Mouse (Mus musculus): ENCODE measurements around the gene Gabra2. TPM values are rescaled to one million over a fixed set of nuclear protein-coding genes. Genes with fewer than 3 reads are reported as not detected.

Gabra2 gene
- total and polyA plus RNA-seq, 2 experiments from 2014 or later = 21.6 to 57.4 TPM

- Histone ChIP-seq H3K36me3 (ENCODE audit: insufficient read depth, low read length) (no peaks in the 10 kb centered on the region), H3K4me3 (ENCODE audit: low read length) (peak overlapping the region; percentile 80), H3K9ac (replicated peaks; ENCODE audit: low read length) (no peak overlapping the region), H3K4me1 (ENCODE audit: insufficient read depth, low read length) (no peaks in the 10 kb centered on the region), H3K9me3 (ENCODE audit: low read length) (no peaks in the 10 kb centered on the region), H3K27me3 (ENCODE audit: insufficient read depth, low read length) (no peaks in the 10 kb centered on the region), H3K4me2 (ENCODE audit: low read depth, low read length) (peak overlapping the region; percentile 79), H3K27ac (no peak overlapping the region)
- peak; percentile 64 for TF ChIP-seq CTCF (IDR thresholded peaks at IDR 0.05; ENCODE audit: low read depth)
- ATAC-seq (no peak), DNase-seq (ENCODE audit: low spot score) (peak; percentile 61)
- WGBS = 54% methylated on average over 2 of the region's 2 CpGs
These were observed 1.8 kb downstream of the Gabra2 start for GRCm38 (mm10) chr5:71093807-71094206.

GRCm38 (mm10) chr5:71092475-71092874 is 3.2 kb downstream of the Gabra2 start:
- ATAC-seq (no peak), DNase-seq (ENCODE audit: low spot score) (peak; percentile 90)
- Histone ChIP-seq H3K27ac (no peak overlapping the region), H3K9ac (replicated peaks; ENCODE audit: low read length) (no peak overlapping the region), H3K36me3 (ENCODE audit: insufficient read depth, low read length) (no peaks in the 10 kb centered on the region), H3K27me3 (ENCODE audit: insufficient read depth, low read length) (no peaks in the 10 kb centered on the region), H3K4me1 (ENCODE audit: insufficient read depth, low read length) (no peaks in the 10 kb centered on the region), H3K4me2 (ENCODE audit: low read depth, low read length) (peak overlapping the region; percentile 35), H3K4me3 (ENCODE audit: low read length) (no peak overlapping the region), H3K9me3 (ENCODE audit: low read length) (no peaks in the 10 kb centered on the region)
- TF ChIP-seq CTCF (IDR thresholded peaks at IDR 0.05; ENCODE audit: low read depth) = peak; percentile 73

- ATAC-seq (no peak), DNase-seq (ENCODE audit: low spot score) (peak; percentile 11)
- Histone ChIP-seq H3K4me3 (ENCODE audit: low read length) (no peak overlapping the region), H3K36me3 (ENCODE audit: insufficient read depth, low read length) (no peaks in the 10 kb centered on the region), H3K27me3 (ENCODE audit: insufficient read depth, low read length) (no peaks in the 10 kb centered on the region), H3K27ac (no peak overlapping the region), H3K4me1 (ENCODE audit: insufficient read depth, low read length) (no peaks in the 10 kb centered on the region), H3K9ac (replicated peaks; ENCODE audit: low read length) (no peak overlapping the region), H3K4me2 (ENCODE audit: low read depth, low read length) (peak overlapping the region; percentile 7; the same call in 1 of the 2 replicates), H3K9me3 (ENCODE audit: low read length) (no peaks in the 10 kb centered on the region)
- 69% methylated on average over 2 of the region's 2 CpGs for WGBS
- no peak for TF ChIP-seq CTCF (IDR thresholded peaks at IDR 0.05; ENCODE audit: low read depth)
These were observed 3.7 kb downstream of the Gabra2 start for GRCm38 (mm10) chr5:71091926-71092325.

GRCm38 (mm10) chr5:71078861-71079260 is 16.8 kb downstream of the Gabra2 start:
- no peak for TF ChIP-seq CTCF (IDR thresholded peaks at IDR 0.05; ENCODE audit: low read depth)
- ATAC-seq = no peak
- WGBS = 90% methylated on average over 5 of the region's 5 CpGs
- Histone ChIP-seq H3K27me3 (ENCODE audit: insufficient read depth, low read length) (no peaks in the 10 kb centered on the region), H3K9me3 (ENCODE audit: low read length) (no peaks in the 10 kb centered on the region), H3K4me2 (ENCODE audit: low read depth, low read length) (no peak overlapping the region), H3K36me3 (ENCODE audit: insufficient read depth, low read length) (no peaks in the 10 kb centered on the region), H3K4me3 (ENCODE audit: low read length) (no peak overlapping the region), H3K9ac (replicated peaks; ENCODE audit: low read length) (no peak overlapping the region), H3K4me1 (ENCODE audit: insufficient read depth, low read length) (no peaks in the 10 kb centered on the region), H3K27ac (no peak overlapping the region)
- DNase-seq (ENCODE audit: low spot score) = no peak

- 77% methylated on average over 3 of the region's 3 CpGs for whole genome bisulfite sequencing
- TF ChIP-seq CTCF (IDR thresholded peaks at IDR 0.05; ENCODE audit: low read depth) = no peak
- Histone ChIP-seq H3K9me3 (ENCODE audit: low read length) (no peaks in the 10 kb centered on the region), H3K9ac (replicated peaks; ENCODE audit: low read length) (no peak overlapping the region), H3K4me1 (ENCODE audit: insufficient read depth, low read length) (no peaks in the 10 kb centered on the region; the same call in 1 of the 2 replicates), H3K27me3 (ENCODE audit: insufficient read depth, low read length) (no peaks in the 10 kb centered on the region), H3K36me3 (ENCODE audit: insufficient read depth, low read length) (no peaks in the 10 kb centered on the region), H3K4me3 (ENCODE audit: low read length) (no peak overlapping the region), H3K27ac (no peak overlapping the region), H3K4me2 (ENCODE audit: low read depth, low read length) (no peak overlapping the region)
- DNase-seq (ENCODE audit: low spot score) = no peak
- ATAC-seq = no peak
These were observed 34.0 kb downstream of the Gabra2 start for GRCm38 (mm10) chr5:71061696-71062095.

- 41% methylated on average over 7 of the region's 7 CpGs for WGBS
- ATAC-seq = no peak
- Histone ChIP-seq H3K4me3 (ENCODE audit: low read length) (no peak overlapping the region), H3K9ac (replicated peaks; ENCODE audit: low read length) (no peak overlapping the region), H3K27ac (no peak overlapping the region), H3K27me3 (ENCODE audit: insufficient read depth, low read length) (no peaks in the 10 kb centered on the region), H3K4me2 (ENCODE audit: low read depth, low read length) (no peak overlapping the region), H3K9me3 (ENCODE audit: low read length) (no peaks in the 10 kb centered on the region), H3K36me3 (ENCODE audit: insufficient read depth, low read length) (no peaks in the 10 kb centered on the region), H3K4me1 (ENCODE audit: insufficient read depth, low read length) (no peaks in the 10 kb centered on the region; the same call in 1 of the 2 replicates)
- no peak for TF ChIP-seq CTCF (IDR thresholded peaks at IDR 0.05; ENCODE audit: low read depth)
- peak; percentile 22 for DNase-seq (ENCODE audit: low spot score)
These were observed 37.6 kb downstream of the Gabra2 start for GRCm38 (mm10) chr5:71058047-71058446.

GRCm38 (mm10) chr5:71037352-71037751 is 58.3 kb downstream of the Gabra2 start:
- Histone ChIP-seq H3K9ac (replicated peaks; ENCODE audit: low read length) (no peak overlapping the region), H3K4me2 (ENCODE audit: low read depth, low read length) (no peak overlapping the region), H3K4me1 (ENCODE audit: insufficient read depth, low read length) (no peaks in the 10 kb centered on the region), H3K27ac (no peak overlapping the region), H3K4me3 (ENCODE audit: low read length) (no peak overlapping the region), H3K27me3 (ENCODE audit: insufficient read depth, low read length) (no peaks in the 10 kb centered on the region), H3K9me3 (ENCODE audit: low read length) (no peaks in the 10 kb centered on the region), H3K36me3 (ENCODE audit: insufficient read depth, low read length) (no peaks in the 10 kb centered on the region)
- TF ChIP-seq CTCF (IDR thresholded peaks at IDR 0.05; ENCODE audit: low read depth) = no peak
- 76% methylated on average over 3 of the region's 3 CpGs for WGBS
- DNase-seq (ENCODE audit: low spot score) (no peak), ATAC-seq (no peak)
